Mouse (Mus musculus): Measurements from ENCODE around the gene Csrnp1.
A peak's percentile ranks its signal among the peaks of the same experiment; 100 is the strongest.

Csrnp1 gene

DNA sequence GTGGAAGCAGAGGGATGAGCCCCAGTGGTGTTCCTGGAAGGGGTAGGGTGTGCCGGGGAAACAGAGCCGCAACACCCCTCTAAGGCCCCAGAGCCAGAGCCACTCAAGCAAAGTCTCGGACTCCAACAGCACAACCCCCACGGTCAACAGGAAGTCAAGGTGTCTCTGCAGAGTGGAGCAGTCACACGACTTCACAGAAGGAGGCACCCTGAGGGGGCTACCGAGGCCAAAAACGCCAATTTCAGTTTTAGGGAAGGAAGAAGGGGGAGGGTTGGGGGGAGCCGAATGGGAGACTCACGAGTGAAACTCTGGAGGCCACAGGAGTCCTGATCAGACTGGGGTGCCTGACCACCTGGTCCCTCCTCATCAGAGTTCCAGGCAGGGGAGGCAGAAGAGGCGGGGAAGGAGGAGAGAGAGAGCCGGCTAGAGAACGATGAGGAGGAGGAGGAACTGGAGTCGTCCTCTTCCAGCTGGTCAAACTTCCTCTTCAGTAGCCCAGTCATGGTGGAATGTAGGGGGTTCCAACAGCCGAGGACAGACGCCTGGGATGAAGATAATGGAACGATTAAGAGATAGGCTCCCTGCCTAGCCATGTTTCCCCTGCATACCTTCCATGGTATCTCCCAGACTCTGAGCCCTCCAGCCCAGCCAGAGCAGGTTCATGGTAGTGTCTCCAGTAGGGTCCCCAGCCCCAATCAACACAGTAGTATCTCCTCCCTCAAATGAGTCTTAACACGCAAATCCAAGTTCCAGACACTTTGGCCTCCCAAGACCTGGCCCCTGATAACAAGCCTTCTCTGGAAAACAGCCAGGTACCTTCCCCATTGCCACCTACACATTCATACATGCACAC lies 7.5 kb downstream of the Csrnp1 start:
- no peak for DNase-seq

DNA sequence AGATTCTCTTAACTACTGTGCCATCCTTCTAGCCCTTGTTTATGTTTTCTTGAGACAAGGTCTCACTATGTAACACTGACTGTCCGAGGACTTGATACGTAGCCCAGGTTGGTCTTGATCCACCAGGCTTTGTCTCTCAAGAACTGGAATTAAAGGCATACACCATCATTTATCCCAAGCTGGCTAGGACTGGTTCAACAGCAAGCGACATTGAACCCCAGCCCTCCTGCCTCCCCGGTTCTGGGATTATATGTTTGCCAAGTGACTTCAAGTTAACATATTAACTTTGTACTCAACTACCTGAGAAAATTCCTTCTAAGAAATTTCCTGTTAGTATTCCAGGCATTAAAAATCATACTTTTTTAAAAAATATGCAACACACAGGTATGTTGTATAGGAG lies 9.2 kb downstream of the Csrnp1 start:
- DNase-seq = no peak

DNA sequence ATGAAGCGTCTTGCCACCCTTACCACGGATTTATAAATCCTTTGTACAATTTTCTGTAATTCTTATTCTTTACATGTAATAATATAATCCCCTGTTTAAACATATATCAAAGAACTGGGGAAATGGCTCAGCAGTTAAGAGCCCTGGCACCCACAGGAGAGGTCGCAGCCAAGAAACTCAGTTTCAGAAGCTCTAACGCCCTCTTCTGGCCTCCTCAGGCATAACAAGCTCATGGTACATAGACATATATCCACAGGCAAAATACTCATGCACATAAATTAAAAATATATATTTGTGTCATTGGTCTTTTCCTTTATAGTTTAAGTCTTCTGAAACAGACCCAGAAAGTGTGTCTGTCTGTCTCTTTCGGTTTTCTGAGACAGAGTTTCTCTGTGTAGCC lies 9.8 kb downstream of the Csrnp1 start:
- DNase-seq = no peak

DNA sequence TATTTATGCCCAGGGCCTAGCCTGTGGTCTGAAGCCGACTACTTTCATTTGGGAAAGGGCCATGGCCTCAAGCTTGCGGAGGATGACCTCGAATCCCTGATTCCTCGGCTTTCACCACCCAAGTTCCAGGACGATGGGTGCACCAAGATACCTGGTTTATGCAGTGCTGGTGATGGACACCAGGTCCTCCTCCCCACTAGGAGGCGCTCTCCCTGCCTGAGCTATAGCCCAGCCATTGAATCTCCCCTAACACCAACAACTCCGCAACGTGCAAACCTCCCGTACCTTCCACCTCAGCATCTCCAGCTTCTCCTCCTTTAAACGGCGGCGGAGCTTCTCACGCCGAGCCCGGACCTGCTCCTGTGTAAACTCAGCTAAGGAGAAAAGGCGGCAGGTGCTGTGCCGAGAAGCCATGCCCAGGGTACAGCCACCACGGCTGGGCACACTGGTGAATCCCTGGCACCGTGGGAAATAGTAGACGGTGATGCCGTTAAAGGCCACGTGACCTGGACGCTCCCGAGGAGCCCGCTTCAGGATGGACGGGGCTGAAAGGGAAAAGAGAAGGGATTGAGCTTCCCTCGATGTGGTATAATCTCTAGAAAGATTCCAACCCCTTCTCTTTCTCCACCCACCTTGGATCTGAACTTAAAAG lies 10.5 kb downstream of the Csrnp1 start:
- peak in 1 of 2 experiments; percentile 44 for DNase-seq

DNA sequence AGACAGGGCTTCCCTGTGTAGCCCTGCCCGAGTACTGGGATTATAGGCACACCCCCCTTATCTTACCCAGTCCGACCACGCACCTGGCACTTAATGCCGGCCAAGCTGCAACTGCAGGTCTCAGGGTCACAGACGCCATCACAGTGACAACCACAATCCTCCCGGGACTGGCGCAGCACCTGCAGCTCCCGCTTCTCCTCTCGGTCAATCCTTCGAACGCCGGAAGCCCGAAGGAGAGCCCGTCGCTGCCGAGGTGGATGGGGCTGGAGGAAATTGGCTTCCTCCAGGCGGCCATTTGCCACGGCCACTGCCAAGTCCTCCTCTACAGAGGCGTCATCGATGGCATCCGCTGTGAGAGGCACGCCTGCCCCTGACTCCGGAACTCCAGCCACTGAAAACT lies 11.2 kb downstream of the Csrnp1 start:
- no peak for DNase-seq

DNA sequence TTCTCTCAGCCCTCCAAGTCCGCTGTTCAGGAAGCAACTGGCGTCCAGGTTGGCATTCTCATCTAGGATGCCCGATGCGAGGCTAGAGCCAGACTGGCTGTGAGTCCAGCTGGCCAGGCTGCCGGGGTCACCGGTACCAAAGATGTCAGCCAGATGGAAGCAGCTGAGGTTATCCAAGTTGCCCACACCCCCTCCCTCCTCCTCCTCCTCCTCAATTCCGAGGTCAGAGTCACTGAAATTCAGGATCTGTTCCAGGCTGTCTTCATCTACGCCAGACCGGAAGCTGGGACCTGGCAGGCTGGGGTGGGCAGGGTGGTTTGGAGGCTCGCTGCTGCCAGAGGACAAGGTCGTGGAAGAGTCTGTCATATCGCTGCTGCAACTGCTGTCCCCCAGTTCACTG lies 11.9 kb downstream of the Csrnp1 start:
- DNase-seq = no peak

DNA sequence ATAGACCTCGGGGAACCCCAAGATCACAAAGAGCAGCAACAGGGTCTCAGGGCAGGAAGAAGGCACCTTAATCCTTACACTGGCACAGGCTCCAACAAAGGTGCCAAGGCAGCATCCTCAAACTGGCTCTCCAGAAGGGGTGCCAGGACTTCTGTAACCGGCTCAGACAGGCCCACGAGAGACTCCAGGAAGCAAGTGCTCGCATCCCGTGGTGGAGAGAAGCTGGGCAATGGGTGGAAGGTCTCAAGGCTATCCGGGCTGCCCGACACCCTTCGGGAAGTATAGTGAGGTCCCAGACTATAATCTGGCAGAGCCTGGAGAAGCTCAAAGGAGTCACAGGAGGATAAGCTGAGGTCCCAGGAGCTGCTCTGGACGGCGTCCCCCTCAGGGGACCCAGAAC lies 12.3 kb downstream of the Csrnp1 start:
- no peak for DNase-seq

DNA sequence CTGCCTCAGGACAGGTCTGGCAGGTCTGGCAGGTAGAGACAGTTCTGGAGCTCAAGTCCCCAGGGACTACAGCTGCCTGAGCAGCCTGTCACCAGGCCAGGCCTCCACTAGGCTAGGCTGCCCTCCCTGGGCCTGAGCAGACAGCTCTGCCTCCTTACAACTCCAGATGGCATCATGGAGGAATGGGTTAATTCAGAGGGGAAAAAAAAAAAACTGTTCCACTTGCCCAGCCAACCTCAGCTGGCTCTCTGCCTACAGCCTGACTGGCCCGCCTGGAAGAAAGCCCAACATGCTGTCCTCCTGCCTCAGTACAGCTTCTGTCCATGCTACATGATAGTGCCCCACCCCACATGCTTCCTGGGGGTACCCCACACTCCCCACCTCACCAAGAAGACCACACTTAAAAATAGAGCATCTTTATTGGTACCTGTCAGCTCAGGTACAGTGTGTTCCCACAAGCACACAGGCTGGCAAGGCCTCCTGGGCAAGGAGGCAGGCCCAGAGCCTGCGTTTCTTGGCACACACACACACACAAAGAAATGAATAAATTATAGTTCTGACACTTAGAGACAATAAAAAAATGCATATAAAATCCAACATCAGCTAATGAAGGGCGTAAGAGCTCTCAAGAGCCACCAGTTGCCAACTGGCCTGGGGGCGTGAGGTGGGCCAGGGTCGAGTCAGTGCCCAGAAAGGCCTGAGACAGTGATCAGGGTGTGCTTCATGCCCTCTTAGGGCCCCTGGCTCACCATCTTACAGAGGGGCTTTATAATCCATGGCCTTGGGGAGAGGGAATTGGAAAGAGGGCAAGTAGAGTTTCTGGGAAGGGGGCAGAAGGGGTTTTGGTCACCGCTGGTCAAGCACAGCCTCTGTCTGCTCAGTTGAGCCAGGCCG lies 13.4 kb downstream of the Csrnp1 start:
- peak in 1 of 2 experiments; percentile 39 for DNase-seq

DNA sequence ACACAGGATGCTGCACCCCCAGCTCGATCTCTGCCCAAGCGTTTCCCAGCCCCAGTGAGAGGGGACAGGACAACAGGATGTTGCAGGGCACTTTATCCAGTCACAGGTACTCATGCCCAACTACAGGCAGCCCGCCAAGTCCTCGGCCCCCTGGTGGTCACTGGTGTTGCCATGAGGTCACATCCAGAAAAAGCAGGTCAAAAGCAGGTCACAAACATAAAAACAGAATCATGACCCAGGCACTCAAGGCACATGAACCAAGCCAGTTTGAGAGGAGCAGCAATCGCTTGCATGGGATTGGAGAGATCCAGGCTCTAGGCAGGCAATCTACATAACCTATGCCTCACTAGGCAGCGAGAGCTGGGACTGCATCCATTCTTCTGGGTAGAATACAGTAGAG lies 14.2 kb downstream of the Csrnp1 start:
- DNase-seq = peak; percentile 85 to 88

DNA sequence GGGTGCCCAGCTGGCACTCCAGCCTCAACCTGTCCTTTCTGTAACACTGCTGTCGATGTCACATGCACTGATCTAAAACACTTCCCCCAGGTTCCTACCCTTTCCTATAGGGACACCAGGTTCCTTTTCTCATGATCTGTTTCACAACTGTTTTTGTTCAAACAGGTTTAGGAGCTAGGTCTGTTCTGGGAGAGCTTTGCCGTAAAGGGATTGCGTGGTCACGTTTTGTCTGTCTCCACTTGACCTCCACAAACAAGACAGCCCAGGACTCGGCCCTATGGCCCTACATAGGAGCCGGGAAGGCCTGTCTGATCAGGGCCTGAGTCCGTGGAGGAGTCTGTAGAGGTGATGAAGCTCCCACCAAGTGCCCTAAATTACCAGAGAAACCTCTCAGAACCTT lies 14.6 kb downstream of the Csrnp1 start:
- no peak for DNase-seq

DNA sequence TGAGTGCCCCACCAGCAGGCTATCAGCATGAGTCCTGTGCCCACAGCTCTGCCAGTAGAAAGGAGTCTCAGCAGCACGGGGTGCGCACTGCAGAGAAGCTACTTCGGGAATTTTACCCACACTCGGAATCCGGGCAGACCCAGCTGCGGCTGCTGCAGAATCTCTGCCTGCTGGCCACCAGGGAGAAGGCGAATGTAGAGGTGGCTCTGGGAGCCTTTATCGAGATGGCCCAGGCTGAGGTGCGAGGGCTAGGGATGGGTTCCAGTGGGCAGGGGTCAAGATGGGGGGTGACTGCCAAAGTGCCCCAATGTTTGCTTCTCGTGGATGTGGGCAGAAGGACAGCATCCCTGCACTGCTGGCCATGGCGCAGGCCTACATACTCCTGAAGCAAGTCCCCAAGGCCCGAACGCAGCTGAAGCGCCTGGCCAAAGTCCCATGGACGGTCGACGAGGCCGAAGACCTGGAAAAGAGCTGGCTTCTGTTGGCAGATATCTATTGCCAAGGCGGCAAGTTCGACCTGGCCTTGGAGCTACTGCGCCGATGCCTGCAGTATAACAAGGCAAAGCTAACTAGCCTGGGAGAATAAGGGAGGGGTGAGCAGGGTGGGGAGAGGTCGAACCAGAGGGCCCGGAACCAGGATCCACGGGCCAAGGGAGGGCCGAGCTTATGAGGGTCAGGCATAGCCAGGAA lies 18.1 kb downstream of the Csrnp1 start:
- DNase-seq = no peak

DNA sequence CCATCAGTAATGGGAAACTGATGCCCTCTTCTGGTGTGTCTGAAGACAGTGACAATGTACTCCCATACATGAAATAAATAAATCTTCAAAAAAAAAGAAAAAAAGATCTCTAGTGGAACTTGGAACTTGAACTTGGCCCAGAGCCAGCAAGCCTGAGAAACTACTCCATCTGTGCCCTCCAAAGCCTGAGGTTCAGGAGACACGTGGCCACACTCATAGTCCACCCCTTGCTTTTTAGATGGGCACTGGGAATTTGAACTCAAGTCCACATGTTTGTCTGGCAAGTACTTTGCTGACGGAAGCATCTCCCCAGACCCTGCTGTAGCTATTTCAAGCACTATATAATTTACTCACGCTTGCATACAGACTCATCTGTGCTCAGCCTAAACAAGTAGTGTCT lies 19.3 kb downstream of the Csrnp1 start:
- DNase-seq = peak in 1 of 2 experiments; percentile 54

DNA sequence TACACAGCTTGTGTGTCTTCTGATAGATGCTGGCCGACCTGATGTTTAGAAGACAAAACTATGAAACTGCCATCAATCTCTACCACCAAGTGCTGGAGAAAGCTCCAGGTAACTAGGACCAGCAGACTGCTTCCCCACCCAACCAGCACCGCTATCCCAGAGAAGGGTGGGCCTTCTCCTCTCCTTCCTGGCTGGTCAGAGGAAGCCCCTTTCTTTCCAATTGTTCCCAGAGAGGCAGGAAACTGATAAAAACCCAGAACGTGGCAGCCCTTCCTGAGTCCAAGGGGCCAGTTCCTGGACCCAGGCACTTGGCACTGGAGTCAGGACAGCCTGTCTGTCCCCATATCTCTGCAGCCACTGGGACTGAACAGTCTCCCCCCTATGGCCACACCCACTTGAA lies 20.3 kb downstream of the Csrnp1 start:
- no peak for DNase-seq

DNA sequence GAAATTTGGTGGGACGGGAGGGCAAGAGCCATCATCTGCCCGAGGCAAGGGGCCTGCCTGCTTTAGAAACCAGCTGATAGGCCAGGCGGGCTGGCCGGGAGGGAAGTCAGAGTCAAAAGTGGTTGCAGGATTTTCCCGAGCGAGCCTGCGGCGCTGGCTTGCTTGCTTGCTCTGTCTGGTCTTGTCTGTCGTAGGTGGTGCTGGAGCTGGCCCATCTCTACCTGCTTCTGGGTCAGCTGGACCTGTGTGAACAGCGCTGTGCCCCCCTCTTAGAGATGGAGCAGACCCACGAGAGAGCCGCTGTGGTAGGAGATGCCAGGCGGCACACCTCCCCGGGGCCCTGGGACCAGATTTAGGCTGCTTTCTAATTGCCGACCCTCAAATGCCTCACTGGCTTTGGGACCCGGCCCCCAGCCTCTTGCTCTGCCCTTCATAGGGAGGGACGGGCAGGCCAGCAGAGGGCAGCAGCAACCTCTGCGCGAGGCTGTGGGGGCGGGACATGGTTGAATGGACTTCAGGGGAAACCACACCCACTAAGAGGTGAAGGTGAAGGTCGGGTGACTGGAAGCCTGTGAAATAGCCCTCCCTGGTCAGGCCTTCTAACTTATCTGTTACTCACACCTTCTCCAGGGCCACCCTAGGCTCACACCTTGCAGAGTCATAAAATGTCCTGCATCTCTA lies 21.3 kb downstream of the Csrnp1 start:
- peak; percentile 85 to 87 for DNase-seq

DNA sequence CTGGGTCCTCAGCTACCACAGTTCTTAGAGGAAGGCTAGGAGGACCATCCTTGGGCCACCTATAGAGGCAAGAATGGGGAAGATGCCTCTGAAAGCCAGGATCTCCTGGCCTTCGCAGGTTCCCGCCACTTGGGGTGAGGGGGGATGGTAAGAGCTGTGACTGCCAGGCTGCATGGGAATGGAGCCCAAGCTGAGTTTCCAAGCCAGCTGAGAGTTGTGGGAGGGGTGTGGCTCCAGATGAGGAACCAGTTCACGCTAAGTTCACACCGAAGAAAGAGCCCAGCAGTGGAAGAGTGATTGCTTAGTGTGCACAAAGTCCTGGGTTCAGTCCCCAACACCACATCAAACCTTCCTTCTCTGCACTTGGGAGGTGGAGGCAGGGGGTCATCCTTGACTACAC lies 22.2 kb downstream of the Csrnp1 start:
- DNase-seq = no peak

DNA sequence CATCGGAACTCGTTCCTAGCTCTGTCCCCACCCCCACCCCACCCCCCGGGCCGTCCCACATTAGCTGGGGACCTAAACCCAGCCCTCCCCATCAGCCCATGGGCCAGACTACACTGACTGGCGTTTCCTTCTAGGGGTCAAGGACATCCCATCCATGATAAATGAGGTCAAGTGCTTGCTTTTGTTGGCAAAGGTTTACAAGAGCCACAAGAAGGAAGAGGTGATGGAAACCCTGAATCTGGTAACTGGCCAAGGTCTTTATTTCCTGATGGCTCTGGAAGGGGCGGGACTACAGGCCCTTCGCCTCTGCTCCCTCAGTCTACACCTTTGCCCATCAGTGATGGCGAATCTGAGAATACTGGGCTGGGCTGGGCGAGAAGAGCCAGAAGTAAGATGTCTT lies 25.6 kb downstream of the Csrnp1 start:
- no peak for DNase-seq

DNA sequence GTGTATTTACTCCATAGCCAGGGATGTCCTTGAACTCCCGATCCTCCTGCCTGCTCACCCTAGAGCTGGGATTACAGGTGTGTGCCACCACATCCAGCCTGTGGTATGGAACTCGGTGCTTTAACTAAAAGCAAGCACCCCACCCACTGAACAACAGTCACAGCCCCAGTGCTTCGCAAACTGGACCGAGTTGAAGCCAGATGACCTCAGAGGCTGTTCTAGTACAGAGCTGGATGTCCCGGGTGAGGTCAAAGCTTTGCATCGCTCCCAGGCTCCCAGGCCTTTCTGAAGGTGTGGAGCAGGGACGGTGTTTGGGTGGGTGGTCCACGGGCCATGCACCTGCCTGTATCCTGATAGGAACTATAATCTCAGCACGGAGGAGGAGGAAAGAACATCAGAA lies 33.1 kb downstream of the Csrnp1 start:
- DNase-seq = no peak

DNA sequence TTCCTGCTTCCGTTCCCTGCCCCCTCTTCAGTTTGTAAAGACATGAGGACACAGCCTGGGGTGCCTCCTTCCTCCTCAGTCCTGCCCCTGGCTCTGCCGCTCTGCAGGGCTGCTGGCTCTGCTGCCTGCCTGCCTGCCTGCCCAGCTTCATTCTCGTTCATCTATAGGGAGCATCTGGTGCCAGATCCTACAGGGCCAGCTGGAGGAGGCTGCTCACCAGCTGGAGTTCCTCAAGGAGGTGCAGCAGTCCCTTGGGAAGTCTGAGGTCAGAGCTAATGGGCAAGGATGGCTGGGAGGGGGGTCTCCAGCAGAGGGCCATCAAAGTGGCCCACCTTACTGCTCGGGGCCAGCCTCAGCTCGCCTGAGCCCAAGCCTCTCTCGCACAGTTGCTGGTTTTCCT lies 34.0 kb downstream of the Csrnp1 start:
- DNase-seq = peak; percentile 65 to 68

DNA sequence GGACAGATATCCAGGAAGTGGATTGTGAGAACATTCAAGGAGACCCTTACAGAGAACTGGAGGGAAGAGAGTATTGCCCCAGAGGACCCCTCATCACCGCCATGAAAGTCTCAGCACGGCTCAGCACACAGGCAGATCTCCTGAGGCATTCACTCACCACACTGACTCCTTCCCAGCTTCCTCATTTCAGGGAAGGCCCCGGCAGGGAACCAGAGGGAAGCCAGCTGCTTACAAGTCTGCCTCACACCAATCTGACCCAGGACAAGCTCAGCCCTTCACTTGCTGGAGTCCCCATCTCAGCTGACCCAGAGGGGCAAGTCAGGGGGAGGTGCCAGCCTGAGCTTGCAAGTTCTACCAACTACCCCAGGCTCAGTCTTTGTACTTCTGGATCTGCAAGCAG lies 35.7 kb downstream of the Csrnp1 start:
- peak; percentile 42 to 53 for DNase-seq

DNA sequence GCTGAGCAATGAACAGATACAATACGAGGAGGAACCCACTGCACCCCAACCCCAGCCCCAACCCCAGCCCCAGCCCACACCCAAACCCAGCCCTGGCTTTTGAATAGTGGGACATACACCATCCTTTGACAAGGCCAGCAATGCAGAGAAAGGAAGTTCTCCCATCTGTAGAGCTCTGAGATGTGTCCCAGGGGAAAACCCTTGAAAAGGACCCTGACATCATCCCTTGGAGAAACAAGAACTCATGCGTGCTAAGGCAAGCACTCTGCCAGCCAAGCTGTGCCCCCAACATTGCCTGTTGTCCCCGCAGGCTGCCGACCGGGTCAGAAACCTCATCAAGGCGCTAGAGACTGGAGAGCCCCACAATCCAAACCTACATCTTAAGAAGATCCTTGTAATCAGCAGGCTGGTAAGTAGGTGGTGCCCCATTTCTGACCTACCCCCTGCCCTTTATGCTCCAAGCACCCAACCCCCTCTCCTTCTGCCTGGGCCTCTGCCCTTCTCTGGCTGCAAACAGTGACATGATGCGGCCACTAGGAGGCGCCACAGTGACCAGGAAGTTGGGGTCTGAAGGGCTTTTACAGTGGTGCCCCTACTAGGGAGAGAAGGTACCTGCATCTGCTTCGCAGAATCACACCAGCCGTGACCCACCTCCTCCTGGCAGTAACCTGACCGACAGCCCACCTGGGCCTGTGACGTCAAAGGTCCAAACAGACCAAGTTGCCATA lies 39.1 kb downstream of the Csrnp1 start:
- peak; percentile 52 to 60 for DNase-seq

DNA sequence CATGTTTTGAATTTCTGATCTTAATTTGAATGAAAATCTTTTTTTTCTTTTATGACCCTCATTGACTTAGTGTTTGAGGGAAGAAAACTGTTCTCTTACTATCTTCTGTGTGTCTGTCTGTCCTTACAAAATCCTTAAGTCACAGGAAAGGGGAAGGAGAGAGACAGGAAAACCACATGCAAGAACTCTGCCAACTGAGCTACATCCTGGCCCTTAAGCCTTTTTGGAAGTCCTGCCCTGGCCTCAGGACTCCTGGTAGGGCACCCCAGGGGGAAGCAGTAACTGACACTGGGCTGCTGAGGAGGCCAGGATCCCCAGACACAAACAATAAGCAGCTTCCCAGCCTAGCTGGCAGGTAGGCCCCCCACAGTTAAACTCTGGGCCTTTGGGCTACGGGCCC lies 41.1 kb downstream of the Csrnp1 start:
- no peak for DNase-seq

DNA sequence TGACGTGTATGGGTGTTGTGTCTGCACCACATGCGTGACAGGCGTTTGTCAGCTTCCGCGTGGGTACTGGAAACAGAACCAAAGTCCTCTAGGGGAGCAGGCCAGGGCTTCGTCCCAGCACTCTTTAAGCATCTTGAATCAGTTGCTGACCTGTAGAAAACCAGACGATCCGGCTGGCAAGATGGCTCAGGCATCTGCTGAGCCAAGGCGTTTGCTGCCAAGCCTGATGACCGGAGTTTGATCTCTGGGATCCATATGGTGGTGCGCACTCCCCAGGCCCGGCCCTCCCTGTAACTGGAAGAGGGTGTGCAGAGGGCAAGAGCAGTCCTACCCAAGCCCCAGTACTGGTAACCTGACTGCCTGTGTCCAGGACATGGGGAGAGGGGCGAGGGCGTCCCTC lies 42.6 kb downstream of the Csrnp1 start:
- no peak for DNase-seq

All from kidney, postnatal 4 days (tissue).